In the genomic region with DNA sequence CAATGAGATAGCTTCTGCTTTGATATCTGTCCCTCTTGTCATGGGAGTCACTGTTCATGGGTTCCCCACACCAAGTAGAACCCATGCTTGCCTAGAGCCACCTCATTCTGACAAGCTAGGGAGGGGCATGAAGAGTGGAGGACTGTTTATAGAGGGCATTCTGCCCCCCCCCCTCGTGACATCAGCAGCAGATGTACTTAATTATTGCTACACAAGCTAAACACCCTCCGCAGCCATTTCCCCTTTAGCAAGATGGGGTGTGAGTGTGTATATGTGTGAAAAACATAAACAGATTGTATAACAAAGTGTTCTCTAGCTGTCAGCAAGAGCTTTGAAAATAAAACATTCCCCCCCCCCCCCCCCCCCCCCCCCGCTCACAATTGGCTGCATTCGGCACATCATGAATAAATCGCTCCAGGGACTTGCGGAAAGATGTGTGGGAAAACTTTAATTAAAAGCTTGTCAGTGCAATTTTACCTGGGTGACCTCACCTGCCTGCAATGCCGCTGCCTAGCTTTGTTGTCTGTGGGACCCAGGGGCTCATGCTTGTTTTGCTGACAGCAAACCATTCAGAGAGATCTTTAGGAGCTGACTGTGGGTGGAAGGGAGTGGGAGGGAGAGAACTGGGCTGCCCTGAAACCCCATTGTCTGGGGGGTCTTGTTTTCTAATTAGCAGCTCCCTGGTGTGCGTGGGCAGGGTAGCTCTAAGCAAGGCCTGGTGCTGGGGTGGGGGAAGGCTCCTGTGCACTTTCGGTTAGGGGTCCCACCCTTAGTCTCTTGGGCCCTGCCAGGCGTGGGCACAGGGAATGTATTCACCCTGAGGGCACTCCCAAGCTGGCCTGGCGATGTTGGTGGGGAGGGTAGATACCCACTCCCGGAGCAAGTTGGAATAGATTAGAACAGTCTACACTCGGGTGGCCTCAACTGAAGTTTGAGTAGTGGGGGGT, we compare ENCODE assay signal across 20 mouse cellular contexts.
DNase-seq lines count a peak whose midpoint lies in the region; ATAC-seq lines count a peak whose summit lies in the region.
"Had no signal": no experiment of that assay in that cellular context is flagged by ENCODE, and none has a peak within 500 bp of the region (broad histone marks: within the 10 kb centered on the region; RNA-seq: fewer than 3 reads in every experiment).

No protein-coding gene starts in this region.

- no peak overlapping the region for H3K4me3 ChIP-seq in forebrain, embryonic 11.5 days (ENCODE audit: low read depth, low read length)
- no peak overlapping the region for H3K4me3 ChIP-seq in forebrain, embryonic 12.5 days (replicated peaks)
- H3K4me3 ChIP-seq in midbrain, embryonic 14.5 days (replicated peaks; ENCODE audit: low read depth, low read length): no peak overlapping the region
- H3K4me3 ChIP-seq in midbrain, embryonic 15.5 days: no peak overlapping the region
- no peak overlapping the region for H3K4me3 ChIP-seq in forebrain, embryonic 15.5 days
- no peak overlapping the region for H3K4me3 ChIP-seq in kidney, embryonic 16.5 days (ENCODE audit: low read length)
- H3K4me3 ChIP-seq: heart, adult 2 months; liver, embryonic 12.5 days had no signal

- peak; percentile 53 for DNase-seq in forebrain, embryonic 11.5 days (ENCODE audit: low spot score)
- DNase-seq in midbrain, embryonic 14.5 days: peak; percentile 33
- no peak for DNase-seq in urinary bladder, postnatal 25 days (ENCODE audit: low spot score)
- DNase-seq: adrenal gland, adult 2 months; cerebellum, adult 11 months; cerebellum, postnatal 10 days; gastrocnemius, postnatal 10 days; heart, adult 2 months; heart, postnatal 4 days; kidney, adult 18-20 months; kidney, postnatal 10 days; lung, adult 2 months; lung, postnatal 36 days had no signal

- H3K9me3 ChIP-seq in forebrain, embryonic 11.5 days (ENCODE audit: control insufficient read depth, low read length): no peaks in the 10 kb centered on the region
- no peaks in the 10 kb centered on the region for H3K9me3 ChIP-seq in forebrain, embryonic 12.5 days
- H3K9me3 ChIP-seq in midbrain, embryonic 14.5 days (ENCODE audit: control insufficient read depth, low read length): no peaks in the 10 kb centered on the region
- no peaks in the 10 kb centered on the region for H3K9me3 ChIP-seq in midbrain, embryonic 15.5 days
- no peaks in the 10 kb centered on the region for H3K9me3 ChIP-seq in forebrain, embryonic 15.5 days
- H3K9me3 ChIP-seq in kidney, embryonic 16.5 days (ENCODE audit: low read length): no peaks in the 10 kb centered on the region
- H3K9me3 ChIP-seq: liver, embryonic 12.5 days had no signal

- H3K4me1 ChIP-seq in forebrain, embryonic 11.5 days (replicated peaks; ENCODE audit: control insufficient read depth, insufficient read depth, low read length): no peaks in the 10 kb centered on the region
- H3K4me1 ChIP-seq in forebrain, embryonic 12.5 days: peaks cover 5% of the 10 kb centered on the region
- H3K4me1 ChIP-seq in midbrain, embryonic 14.5 days (ENCODE audit: control insufficient read depth, insufficient read depth, low read length): no peaks in the 10 kb centered on the region
- H3K4me1 ChIP-seq in midbrain, embryonic 15.5 days: peaks cover 4% of the 10 kb centered on the region; the same call in 1 of the 2 replicates
- H3K4me1 ChIP-seq in forebrain, embryonic 15.5 days: no peaks in the 10 kb centered on the region
- no peaks in the 10 kb centered on the region for H3K4me1 ChIP-seq in kidney, embryonic 16.5 days (ENCODE audit: insufficient read depth, low read length)
- H3K4me1 ChIP-seq: liver, embryonic 12.5 days had no signal

- 50% methylated on average over 11 of the region's 13 CpGs for WGBS in forebrain, embryonic 11.5 days
- WGBS in forebrain, embryonic 12.5 days: 46% methylated on average over 12 of the region's 13 CpGs
- 54% methylated on average over 12 of the region's 13 CpGs for WGBS in midbrain, embryonic 14.5 days
- WGBS in midbrain, embryonic 15.5 days: 59% methylated on average over 12 of the region's 13 CpGs
- WGBS in forebrain, embryonic 15.5 days: 33% methylated on average over 12 of the region's 13 CpGs
- WGBS in kidney, embryonic 16.5 days: 72% methylated on average over 11 of the region's 13 CpGs

- H3K27ac ChIP-seq in forebrain, embryonic 11.5 days (ENCODE audit: low read depth, low read length): no peak overlapping the region
- no peak overlapping the region for H3K27ac ChIP-seq in forebrain, embryonic 12.5 days
- H3K27ac ChIP-seq in midbrain, embryonic 14.5 days (replicated peaks; ENCODE audit: low read depth, low read length): no peak overlapping the region
- no peak overlapping the region for H3K27ac ChIP-seq in midbrain, embryonic 15.5 days
- H3K27ac ChIP-seq in forebrain, embryonic 15.5 days (replicated peaks): no peak overlapping the region
- no peak overlapping the region for H3K27ac ChIP-seq in kidney, embryonic 16.5 days (ENCODE audit: low read length)
- H3K27ac ChIP-seq: heart, adult 2 months; liver, embryonic 12.5 days; stomach, postnatal 0 days had no signal

- no peak for ATAC-seq in forebrain, embryonic 11.5 days (replicated peaks; ENCODE audit: low FRiP score)
- ATAC-seq in forebrain, embryonic 12.5 days (ENCODE audit: low FRiP score): no peak
- no peak; the same call in 1 of the 2 replicates for ATAC-seq in midbrain, embryonic 14.5 days (ENCODE audit: low FRiP score, low TSS enrichment)
- no peak for ATAC-seq in midbrain, embryonic 15.5 days (replicated peaks)
- ATAC-seq in forebrain, embryonic 15.5 days (replicated peaks): peak; percentile 51; the same call in 1 of the 2 replicates
- ATAC-seq in kidney, embryonic 16.5 days (ENCODE audit: low FRiP score, low TSS enrichment): no peak
- ATAC-seq in granulocyte monocyte progenitor cell, adult 5-6 weeks (replicated peaks; ENCODE audit: poor library complexity, severe bottlenecking): no peak
- ATAC-seq: liver, embryonic 12.5 days had no signal

- no peaks in the 10 kb centered on the region for H3K27me3 ChIP-seq in forebrain, embryonic 11.5 days (ENCODE audit: control insufficient read depth, insufficient read depth, low read length)
- 0 out of 2 replicates have a peak, but pooled peaks cover 3% of the 10 kb centered on the region for H3K27me3 ChIP-seq in forebrain, embryonic 12.5 days
- no peaks in the 10 kb centered on the region for H3K27me3 ChIP-seq in midbrain, embryonic 14.5 days (ENCODE audit: control insufficient read depth, insufficient read depth, low read length)
- no peaks in the 10 kb centered on the region for H3K27me3 ChIP-seq in midbrain, embryonic 15.5 days (replicated peaks)
- no peaks in the 10 kb centered on the region for H3K27me3 ChIP-seq in forebrain, embryonic 15.5 days
- H3K27me3 ChIP-seq in kidney, embryonic 16.5 days (ENCODE audit: insufficient read depth, low read length): no peaks in the 10 kb centered on the region
- H3K27me3 ChIP-seq: liver, embryonic 12.5 days had no signal

- no peak overlapping the region for H3K9ac ChIP-seq in forebrain, embryonic 11.5 days (ENCODE audit: low read length)
- no peak overlapping the region for H3K9ac ChIP-seq in forebrain, embryonic 12.5 days
- no peak overlapping the region for H3K9ac ChIP-seq in midbrain, embryonic 14.5 days (replicated peaks; ENCODE audit: low read length)
- no peak overlapping the region for H3K9ac ChIP-seq in midbrain, embryonic 15.5 days
- H3K9ac ChIP-seq in forebrain, embryonic 15.5 days (replicated peaks): no peak overlapping the region
- no peak overlapping the region for H3K9ac ChIP-seq in kidney, embryonic 16.5 days (replicated peaks; ENCODE audit: low read length)
- H3K9ac ChIP-seq: liver, embryonic 12.5 days had no signal

- H3K36me3 ChIP-seq in forebrain, embryonic 11.5 days (ENCODE audit: control insufficient read depth, insufficient read depth, low read length): no peaks in the 10 kb centered on the region
- no peaks in the 10 kb centered on the region for H3K36me3 ChIP-seq in forebrain, embryonic 12.5 days (replicated peaks)
- no peaks in the 10 kb centered on the region for H3K36me3 ChIP-seq in midbrain, embryonic 14.5 days (ENCODE audit: control insufficient read depth, insufficient read depth, low read length)
- no peaks in the 10 kb centered on the region for H3K36me3 ChIP-seq in midbrain, embryonic 15.5 days (replicated peaks)
- no peaks in the 10 kb centered on the region for H3K36me3 ChIP-seq in forebrain, embryonic 15.5 days
- H3K36me3 ChIP-seq in kidney, embryonic 16.5 days (ENCODE audit: insufficient read depth, low read length): no peaks in the 10 kb centered on the region
- H3K36me3 ChIP-seq: liver, embryonic 12.5 days had no signal

- no peak overlapping the region for H3K4me2 ChIP-seq in forebrain, embryonic 11.5 days (ENCODE audit: low read depth, low read length, severe bottlenecking)
- no peak overlapping the region for H3K4me2 ChIP-seq in forebrain, embryonic 12.5 days
- no peak overlapping the region for H3K4me2 ChIP-seq in midbrain, embryonic 14.5 days (ENCODE audit: low read length)
- no peak overlapping the region for H3K4me2 ChIP-seq in midbrain, embryonic 15.5 days
- H3K4me2 ChIP-seq in forebrain, embryonic 15.5 days (replicated peaks): no peak overlapping the region
- no peak overlapping the region for H3K4me2 ChIP-seq in kidney, embryonic 16.5 days (replicated peaks; ENCODE audit: low read depth, low read length)
- H3K4me2 ChIP-seq: liver, embryonic 12.5 days had no signal
